Mouse (Mus musculus) bone marrow, adult 2 months (tissue): Measurements from ENCODE around the gene Cdc42se1. TPM values are rescaled to one million over a fixed set of nuclear protein-coding genes. Genes with fewer than 3 reads are reported as not detected.

Source experiments
- H3K27ac ChIP-seq: fragments of 200-500 bp; 2 replicates; pipeline ENCODE4 v1.5.1; 2012; ENCODE audit warnings: low read depth, mild to moderate bottlenecking, control low read depth, inconsistent platforms, low read length; ENCODE audit not compliant: control insufficient read depth, poor library complexity, insufficient read depth
- H3K4me1 ChIP-seq: fragments of 200-500 bp; 2 replicates; pipeline ENCODE4 v1.6.1; 2011; ENCODE audit warnings: low read length; ENCODE audit not compliant: control insufficient read depth, insufficient read depth
- H3K4me3 ChIP-seq: fragments of 200-500 bp; replicated peaks from 2 replicates; pipeline ENCODE3; 2011; ENCODE audit warnings: mild to moderate bottlenecking, low read depth, low read length, control low read depth; ENCODE audit not compliant: control insufficient read depth
- CTCF ChIP-seq: fragments of 200-500 bp; IDR thresholded peaks from 2 replicates; pipeline ENCODE4 v1.5.1; 2011; ENCODE audit warnings: low read length, control low read depth; ENCODE audit not compliant: control insufficient read depth, insufficient read depth
- POLR2A ChIP-seq: fragments of 200-500 bp; IDR thresholded peaks from 2 replicates; pipeline ENCODE4 v1.6.1; 2011; ENCODE audit warnings: low read depth, mild to moderate bottlenecking, control low read depth, low read length, borderline replicate concordance; ENCODE audit not compliant: control insufficient read depth
- WGBS: fragments of 180-500 bp; shearing (Covaris S2); methylation state at CpG from one replicate; pipeline ENCODE4 v1.1.7; 2018; 5-methylcytosine and 5-hydroxymethylcytosine counted together
- polyA plus RNA-seq: library from polyadenylated mRNA; stranded (reverse); fragments of >200 nt; gene quantifications from 2 replicates; pipeline ENCODE4 v1.2.4, GENCODE M21; 2011; ENCODE audit warnings: low replicate concordance; ENCODE audit not compliant: missing spikeins, insufficient read depth, insufficient read length

Cdc42se1 gene
- polyA plus RNA-seq, 1 experiment, result 54.7 TPM

GRCm38 (mm10) chr3:95237541-95238099 lies 9.1 kb downstream of the Cdc42se1 start:
- no peak overlapping the region for H3K27ac ChIP-seq
- TF ChIP-seq CTCF (no peak), POLR2A (no peak)
- H3K4me1 ChIP-seq, result no peaks in the 10 kb centered on the region
- 64% methylated on average over 8 of the region's 8 CpGs for WGBS
- H3K4me3 ChIP-seq, result no peak overlapping the region

GRCm38 (mm10) chr3:95239022-95239421 lies 10.5 kb downstream of the Cdc42se1 start:
- WGBS, result 81% methylated on average over 6 of the region's 6 CpGs
- Histone ChIP-seq H3K27ac (no peak overlapping the region), H3K4me3 (no peak overlapping the region), H3K4me1 (no peaks in the 10 kb centered on the region)
- TF ChIP-seq CTCF (no peak), POLR2A (no peak)

GRCm38 (mm10) chr3:95239971-95240370 lies 11.4 kb downstream of the Cdc42se1 start:
- Histone ChIP-seq H3K27ac (no peak overlapping the region), H3K4me1 (no peaks in the 10 kb centered on the region), H3K4me3 (no peak overlapping the region)
- TF ChIP-seq CTCF, result no peak
- no peak for TF ChIP-seq POLR2A
- 90% methylated on average over 12 of the region's 12 CpGs for WGBS

- Histone ChIP-seq H3K4me3 (no peak overlapping the region), H3K4me1 (no peaks in the 10 kb centered on the region), H3K27ac (no peak overlapping the region)
- no peak for TF ChIP-seq POLR2A
- TF ChIP-seq CTCF, result no peak
- 60% methylated on average over 17 of the region's 17 CpGs for WGBS
Measured at GRCm38 (mm10) chr3:95240900-95241299, 12.4 kb downstream of the Cdc42se1 start.

- H3K27ac ChIP-seq, result no peak within 1 kb of the TSS
- 85% methylated on average over 7 of the region's 7 CpGs for WGBS
- no peak within 1 kb of the TSS for H3K4me3 ChIP-seq
- no peak for TF ChIP-seq CTCF
- TF ChIP-seq POLR2A, result no peak
- no peaks in the 10 kb centered on the region; the same call in 1 of the 2 replicates for H3K4me1 ChIP-seq
Measured at GRCm38 (mm10) chr3:95241498-95241897, 13.0 kb downstream of the Cdc42se1 start, which contains the start of gene Gm128. Gm128 (minus strand) TSS chr3:95241598.

GRCm38 (mm10) chr3:95243086-95243485 lies 14.6 kb downstream of the Cdc42se1 start:
- TF ChIP-seq CTCF (no peak), POLR2A (no peak)

GRCm38 (mm10) chr3:95246465-95247231 lies 18.1 kb downstream of the Cdc42se1 start:
- Histone ChIP-seq H3K4me3 (no peak overlapping the region), H3K4me1 (no peaks in the 10 kb centered on the region; the same call in none of the 2 replicates), H3K27ac (no peak overlapping the region)
- TF ChIP-seq POLR2A (no peak), CTCF (no peak)
- whole genome bisulfite sequencing, result 47% methylated on average over 5 of the region's 5 CpGs

More at GRCm38 (mm10) chr3:95243086-95243485, 14.6 kb downstream of the Cdc42se1 start:
- Histone ChIP-seq H3K4me3 (no peak overlapping the region), H3K27ac (no peak overlapping the region), H3K4me1 (no peaks in the 10 kb centered on the region; the same call in 1 of the 2 replicates)
- WGBS, result 76% methylated on average over 2 of the region's 2 CpGs

- Histone ChIP-seq H3K4me3 (no peak overlapping the region), H3K27ac (no peak overlapping the region), H3K4me1 (no peaks in the 10 kb centered on the region; the same call in none of the 2 replicates)
- TF ChIP-seq CTCF (no peak), POLR2A (no peak)
- WGBS, result 35% methylated on average over 1 of the region's 1 CpGs
Measured at GRCm38 (mm10) chr3:95247660-95248336, 19.3 kb downstream of the Cdc42se1 start.
